Mouse (Mus musculus): ENCODE measurements around the gene Gnptab. TPM values are rescaled to one million over a fixed set of nuclear protein-coding genes. Genes with fewer than 3 reads are reported as not detected.
A peak's percentile ranks its signal among the peaks of the same experiment; 100 is the strongest.

The Gnptab gene
- polyA plus RNA-seq, 1 experiment from 2014 or later = 15.5 TPM

DNA sequence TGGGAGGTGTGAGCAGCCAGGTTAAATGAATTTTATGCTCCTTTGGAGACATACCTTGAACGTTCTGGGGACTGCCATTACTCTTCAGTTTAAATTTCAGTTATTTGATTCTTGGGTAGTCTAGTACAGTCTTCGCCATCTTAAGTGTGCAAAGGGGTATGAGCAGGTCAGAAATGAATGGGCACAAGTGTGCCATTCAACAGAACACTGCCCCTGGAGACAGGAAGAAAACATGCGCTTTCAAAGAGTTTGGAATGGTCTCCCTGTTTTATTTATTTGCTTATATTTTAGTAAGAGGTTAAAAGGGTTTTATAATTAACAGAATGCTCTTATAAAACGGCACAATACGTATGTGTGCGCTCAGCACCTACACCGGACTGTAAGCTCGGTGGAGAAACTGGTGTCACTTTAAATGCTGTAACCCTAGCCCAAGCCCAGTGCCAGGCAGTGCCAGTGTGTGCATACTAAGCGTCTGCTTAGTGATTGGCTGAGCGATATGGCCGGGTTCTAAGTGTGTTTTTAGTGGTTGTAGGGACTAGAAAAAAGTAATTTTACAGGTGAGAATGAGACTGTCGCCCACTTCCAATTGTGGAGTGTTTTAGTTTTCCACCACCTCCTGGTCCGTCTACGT is 1.6 kb downstream of the Gnptab start:
- Histone ChIP-seq H3K4me3 (peak overlapping the region; percentile 81), H3K9ac (peak overlapping the region; percentile 87), H3K36me3 (no peaks in the 10 kb centered on the region), H3K27me3 (no peaks in the 10 kb centered on the region), H3K4me1 (replicated peaks) (peaks cover 26% of the 10 kb centered on the region), H3K27ac (replicated peaks) (0 out of 2 replicates have a peak overlapping the region, but pooled peaks have one; percentile 82), H3K4me2 (peak overlapping the region; percentile 83), H3K9me3 (no peaks in the 10 kb centered on the region)
- 54% methylated on average over 14 of the region's 14 CpGs for WGBS
- no peak for ATAC-seq (ENCODE audit: low read depth)

DNA sequence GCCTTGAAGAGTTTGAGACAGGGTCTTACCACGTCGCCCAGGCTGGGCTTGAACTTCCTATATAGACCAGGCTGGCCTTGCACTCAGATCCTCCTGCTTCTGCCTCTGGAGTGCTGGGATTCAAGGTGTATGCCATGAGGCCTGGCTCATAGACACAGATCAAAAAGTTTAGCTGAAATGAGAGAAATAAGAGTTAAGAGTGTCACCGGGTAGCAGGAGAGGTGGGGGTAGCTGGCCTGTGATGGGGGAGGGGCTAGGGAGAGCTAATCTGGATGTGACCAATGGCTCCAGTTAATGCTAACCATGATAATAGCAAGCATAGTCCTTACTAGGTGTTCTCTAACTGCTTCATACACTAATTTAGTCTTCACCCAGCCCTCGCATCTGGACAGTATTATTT is 2.4 kb downstream of the Gnptab start:
- no peaks in the 10 kb centered on the region for H3K36me3 ChIP-seq
- ATAC-seq (ENCODE audit: low read depth) = no peak
- H3K4me2 ChIP-seq = peak overlapping the region; percentile 83; the same call in 1 of the 2 replicates
- H3K27ac ChIP-seq (replicated peaks) = no peak overlapping the region
- H3K27me3 ChIP-seq = no peaks in the 10 kb centered on the region
- H3K4me3 ChIP-seq = no peak overlapping the region
- no peaks in the 10 kb centered on the region for H3K9me3 ChIP-seq
- WGBS = 74% methylated on average over 4 of the region's 4 CpGs
- H3K4me1 ChIP-seq (replicated peaks) = peaks cover 26% of the 10 kb centered on the region
- H3K9ac ChIP-seq = no peak overlapping the region

DNA sequence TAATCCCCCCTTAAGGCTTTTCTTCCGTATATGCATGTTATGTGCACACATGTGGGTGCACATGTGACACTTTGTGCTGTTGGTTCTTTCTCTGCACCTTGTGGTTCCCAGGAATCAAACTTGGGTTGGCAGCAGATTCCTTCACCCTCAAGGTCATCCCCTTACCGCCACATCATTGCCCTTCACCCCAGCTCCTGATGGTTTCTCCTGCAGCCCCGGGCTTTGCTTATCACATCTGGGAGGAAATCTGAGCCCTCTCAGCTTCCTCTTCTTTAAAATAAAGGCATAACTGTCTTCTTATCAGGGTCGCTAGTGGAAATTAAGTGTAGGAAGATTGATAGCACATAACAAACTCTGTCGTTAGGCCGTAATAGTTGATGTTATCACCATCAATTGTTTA is 3.1 kb downstream of the Gnptab start:
- Histone ChIP-seq H3K9me3 (no peaks in the 10 kb centered on the region), H3K4me2 (no peak overlapping the region), H3K36me3 (no peaks in the 10 kb centered on the region), H3K27ac (replicated peaks) (no peak overlapping the region), H3K4me1 (replicated peaks) (peaks cover 26% of the 10 kb centered on the region), H3K27me3 (no peaks in the 10 kb centered on the region), H3K9ac (no peak overlapping the region), H3K4me3 (no peak overlapping the region)
- 79% methylated on average over 6 of the region's 6 CpGs for WGBS
- ATAC-seq (ENCODE audit: low read depth) = no peak

DNA sequence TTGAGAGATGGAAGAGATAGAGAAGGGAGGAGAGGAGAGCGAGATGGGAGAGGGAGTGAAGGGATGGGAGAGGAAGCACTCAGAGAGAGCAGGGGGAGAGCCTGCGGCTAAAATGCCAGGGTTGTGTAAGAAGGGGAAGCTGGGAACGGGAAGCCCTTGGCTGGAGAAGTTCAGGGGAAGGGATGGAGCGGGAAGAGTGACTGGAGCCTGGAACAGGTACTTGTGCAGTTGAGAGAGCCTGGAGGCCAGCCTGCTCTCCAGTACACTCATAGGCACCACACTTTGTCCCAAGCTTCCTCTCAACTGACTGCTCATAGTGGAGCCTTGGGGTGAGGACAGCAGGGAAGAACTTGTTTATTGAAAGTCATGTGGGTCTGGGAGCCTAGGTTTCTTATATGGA is 4.5 kb downstream of the Gnptab start:
- no peak for ATAC-seq (ENCODE audit: low read depth)
- no peak overlapping the region for H3K27ac ChIP-seq (replicated peaks)

DNA sequence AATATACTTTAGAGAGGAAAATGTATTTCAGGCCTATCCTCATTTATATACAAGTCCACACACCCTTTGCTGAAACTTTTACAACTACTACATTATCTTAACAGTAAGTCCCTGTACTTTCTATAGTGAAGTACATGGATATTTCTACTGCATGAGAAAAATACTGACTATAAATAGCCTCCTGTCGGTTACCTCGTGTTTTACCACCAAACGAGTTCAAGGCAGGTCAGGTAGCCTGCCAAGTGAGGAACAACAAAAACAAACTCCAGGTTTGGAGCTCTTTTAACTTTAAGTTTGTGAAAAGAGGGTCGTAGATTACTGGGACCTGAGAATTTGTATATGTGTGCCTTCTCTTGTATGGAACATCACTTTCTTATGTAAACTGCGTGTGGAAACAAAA is 5.1 kb downstream of the Gnptab start:
- no peak overlapping the region for H3K27ac ChIP-seq (replicated peaks)
- 71% methylated on average over 5 of the region's 5 CpGs for WGBS
- H3K36me3 ChIP-seq = no peaks in the 10 kb centered on the region
- H3K4me2 ChIP-seq = no peak overlapping the region
- H3K9me3 ChIP-seq = no peaks in the 10 kb centered on the region
- H3K27me3 ChIP-seq = no peaks in the 10 kb centered on the region
- ATAC-seq (ENCODE audit: low read depth) = no peak
- no peak overlapping the region for H3K9ac ChIP-seq
- peaks cover 24% of the 10 kb centered on the region for H3K4me1 ChIP-seq (replicated peaks)
- no peak overlapping the region for H3K4me3 ChIP-seq

More for the DNA sequence above, 4.5 kb downstream of the Gnptab start:
- 78% methylated on average over 4 of the region's 4 CpGs for WGBS
- no peak overlapping the region for H3K4me2 ChIP-seq
- no peaks in the 10 kb centered on the region for H3K36me3 ChIP-seq
- H3K9ac ChIP-seq = no peak overlapping the region
- H3K27me3 ChIP-seq = no peaks in the 10 kb centered on the region
- H3K4me3 ChIP-seq = no peak overlapping the region
- H3K9me3 ChIP-seq = no peaks in the 10 kb centered on the region
- peaks cover 26% of the 10 kb centered on the region for H3K4me1 ChIP-seq (replicated peaks)

DNA sequence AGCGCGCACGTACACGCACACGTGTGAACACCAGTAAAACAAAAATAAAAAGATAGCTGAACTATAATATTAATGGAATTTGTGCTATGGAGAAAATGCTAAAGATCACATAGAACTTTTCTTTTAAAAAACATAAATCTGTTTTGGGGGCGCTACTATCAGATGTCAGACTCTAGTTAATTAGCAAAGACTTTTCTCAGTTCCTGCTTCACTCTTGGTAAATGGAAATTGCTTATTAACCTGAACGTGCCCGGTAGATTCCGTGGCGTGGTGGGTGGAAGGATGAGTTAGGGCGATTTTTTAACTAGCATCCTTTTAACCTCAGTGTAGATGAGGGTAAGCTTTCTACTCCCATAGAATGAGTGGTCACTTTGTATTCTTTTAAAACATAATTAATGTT is 6.4 kb downstream of the Gnptab start:
- no peaks in the 10 kb centered on the region for H3K27me3 ChIP-seq
- WGBS = 92% methylated on average over 11 of the region's 11 CpGs
- ATAC-seq (ENCODE audit: low read depth) = no peak
- H3K4me2 ChIP-seq = no peak overlapping the region
- no peak overlapping the region for H3K9ac ChIP-seq
- no peaks in the 10 kb centered on the region for H3K9me3 ChIP-seq
- H3K4me3 ChIP-seq = no peak overlapping the region
- H3K27ac ChIP-seq (replicated peaks) = no peak overlapping the region
- H3K4me1 ChIP-seq (replicated peaks) = peaks cover 26% of the 10 kb centered on the region
- H3K36me3 ChIP-seq = no peaks in the 10 kb centered on the region

DNA sequence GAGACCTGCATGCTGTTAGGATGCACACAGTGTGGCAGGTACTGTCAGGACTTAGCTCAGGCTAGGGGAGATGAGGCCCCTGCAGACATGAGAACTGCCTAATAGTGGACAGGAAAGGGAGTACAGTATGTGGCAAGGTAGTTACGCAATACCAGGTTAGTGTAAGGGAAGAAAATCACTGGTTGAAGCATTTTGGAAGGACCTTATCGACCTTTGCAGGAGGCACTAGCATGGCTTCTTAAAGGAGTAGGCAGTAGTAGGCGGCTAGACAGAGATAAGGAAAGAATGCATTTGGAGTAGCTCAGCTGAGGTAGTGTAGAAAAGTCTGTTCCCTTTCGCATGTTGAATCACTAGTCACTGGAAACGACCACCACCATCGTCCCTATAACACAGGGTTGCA is 6.8 kb downstream of the Gnptab start:
- H3K9me3 ChIP-seq = no peaks in the 10 kb centered on the region
- H3K27me3 ChIP-seq = no peaks in the 10 kb centered on the region
- no peak overlapping the region for H3K9ac ChIP-seq
- 87% methylated on average over 6 of the region's 6 CpGs for WGBS
- no peak overlapping the region for H3K27ac ChIP-seq (replicated peaks)
- H3K4me2 ChIP-seq = no peak overlapping the region
- H3K4me3 ChIP-seq = no peak overlapping the region
- peaks cover 25% of the 10 kb centered on the region for H3K4me1 ChIP-seq (replicated peaks)
- ATAC-seq (ENCODE audit: low read depth) = no peak
- no peaks in the 10 kb centered on the region for H3K36me3 ChIP-seq

DNA sequence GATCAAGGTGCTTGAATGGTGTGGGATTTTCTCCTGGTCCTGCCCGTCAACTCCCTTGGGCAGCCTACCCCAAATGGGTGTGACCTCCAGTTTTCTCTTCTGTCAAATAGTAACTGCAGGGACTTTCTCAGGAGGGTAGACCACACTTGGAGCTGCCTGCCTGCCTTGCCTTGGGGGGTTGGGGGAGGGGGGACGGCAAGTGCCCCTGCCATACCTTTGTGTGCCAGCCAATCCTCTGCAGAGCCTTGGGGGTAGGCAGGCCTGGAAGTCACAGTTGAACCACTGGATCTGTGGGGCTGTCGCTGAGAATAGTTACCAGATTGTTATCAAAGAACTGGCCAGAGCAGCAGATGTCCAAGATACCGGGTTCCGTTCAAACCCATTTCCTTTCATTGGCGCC is 7.3 kb downstream of the Gnptab start:
- Histone ChIP-seq H3K36me3 (no peaks in the 10 kb centered on the region), H3K4me3 (no peak overlapping the region), H3K27ac (replicated peaks) (no peak overlapping the region), H3K9me3 (no peaks in the 10 kb centered on the region), H3K27me3 (no peaks in the 10 kb centered on the region), H3K9ac (no peak overlapping the region), H3K4me2 (no peak overlapping the region), H3K4me1 (replicated peaks) (peaks cover 20% of the 10 kb centered on the region)
- ATAC-seq (ENCODE audit: low read depth) = no peak
- 87% methylated on average over 6 of the region's 6 CpGs for WGBS

DNA sequence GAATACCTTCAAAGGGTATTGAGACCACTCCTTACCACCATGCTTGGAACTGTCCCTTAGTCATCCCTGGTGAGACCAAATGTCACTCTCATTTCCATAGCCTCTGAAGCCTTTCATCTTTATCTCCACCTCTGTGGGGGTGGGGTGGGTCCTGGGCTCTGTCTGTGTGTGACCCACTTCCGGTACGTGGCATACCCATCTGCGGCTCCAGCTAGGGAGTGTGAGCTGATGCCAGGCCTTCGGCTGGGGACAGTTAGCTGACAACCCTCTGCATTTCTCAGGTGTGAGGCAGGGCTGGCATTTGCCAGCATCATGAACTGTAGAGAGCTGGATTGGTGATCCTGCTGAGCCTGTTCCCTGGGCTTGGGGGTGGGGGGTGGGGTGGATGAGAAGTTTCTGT is 10.6 kb downstream of the Gnptab start:
- H3K36me3 ChIP-seq = no peaks in the 10 kb centered on the region
- no peaks in the 10 kb centered on the region for H3K27me3 ChIP-seq
- no peak for ATAC-seq (ENCODE audit: low read depth)
- peaks cover 14% of the 10 kb centered on the region for H3K4me1 ChIP-seq (replicated peaks)
- H3K9ac ChIP-seq = no peak overlapping the region
- no peak overlapping the region for H3K27ac ChIP-seq (replicated peaks)
- H3K9me3 ChIP-seq = no peaks in the 10 kb centered on the region
- 63% methylated on average over 4 of the region's 4 CpGs for WGBS
- no peak overlapping the region for H3K4me2 ChIP-seq
- no peak overlapping the region for H3K4me3 ChIP-seq

DNA sequence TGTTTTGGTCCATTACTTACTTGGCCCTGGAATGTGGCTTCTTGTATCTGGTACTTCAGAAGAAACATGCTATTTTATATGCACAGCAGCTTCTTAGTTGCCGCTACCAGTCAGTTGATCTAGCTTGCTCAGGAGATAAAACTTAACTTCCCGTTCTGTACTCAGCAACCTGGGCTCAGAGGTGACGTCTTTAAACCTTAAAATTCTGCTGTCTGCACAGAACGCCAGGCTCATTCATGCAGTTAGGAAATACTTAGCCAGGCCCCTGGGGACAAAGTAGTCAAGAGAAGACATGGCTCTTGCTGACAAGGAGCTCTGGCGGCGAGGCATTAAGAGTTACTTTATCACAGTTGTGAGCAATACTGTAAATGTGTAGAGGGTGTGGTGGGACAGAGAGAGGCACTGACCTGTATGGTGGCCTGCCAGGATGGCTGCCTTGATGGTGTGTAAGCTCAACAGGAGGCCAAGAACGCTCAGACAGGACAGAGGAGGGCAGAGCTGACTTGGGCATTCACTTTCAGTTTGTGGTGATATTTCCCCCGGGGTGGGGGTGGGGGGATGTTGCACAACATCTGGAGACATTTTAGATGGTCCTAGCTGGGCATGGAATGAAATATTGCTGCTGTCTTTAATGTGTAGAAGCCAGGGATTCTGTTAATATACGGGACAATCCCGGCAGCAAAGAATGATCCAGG is 11.3 kb downstream of the Gnptab start:
- Histone ChIP-seq H3K9me3 (no peaks in the 10 kb centered on the region), H3K4me2 (no peak overlapping the region), H3K36me3 (no peaks in the 10 kb centered on the region), H3K27me3 (no peaks in the 10 kb centered on the region), H3K9ac (no peak overlapping the region), H3K27ac (replicated peaks) (no peak overlapping the region), H3K4me1 (replicated peaks) (peaks cover 14% of the 10 kb centered on the region), H3K4me3 (no peak overlapping the region)
- whole genome bisulfite sequencing = 61% methylated on average over 10 of the region's 10 CpGs
- peak; percentile 32; the same call in 1 of the 2 replicates for ATAC-seq (ENCODE audit: low read depth)

DNA sequence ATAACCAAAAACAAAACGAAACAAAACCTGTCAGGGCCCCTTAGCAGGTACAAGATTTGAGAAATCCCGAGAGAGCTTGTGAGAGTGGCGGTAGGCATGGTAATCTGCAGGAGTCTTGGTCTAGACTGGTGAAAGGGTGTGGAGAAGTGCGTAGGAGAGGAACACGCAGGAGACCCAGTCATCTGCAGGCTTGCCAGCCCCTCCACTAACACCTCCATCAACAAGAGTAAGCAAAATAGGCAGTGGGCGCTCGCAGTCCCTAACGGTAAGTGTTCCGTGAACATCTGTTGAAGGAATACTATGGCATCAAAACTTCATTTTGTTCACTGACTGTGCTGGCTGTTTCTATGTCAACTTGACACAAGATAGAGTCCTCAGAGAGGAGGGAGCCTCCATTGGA is 12.6 kb downstream of the Gnptab start:
- Histone ChIP-seq H3K9ac (no peak overlapping the region), H3K27me3 (no peaks in the 10 kb centered on the region), H3K9me3 (no peaks in the 10 kb centered on the region), H3K4me2 (no peak overlapping the region), H3K27ac (replicated peaks) (no peak overlapping the region), H3K4me1 (replicated peaks) (peaks cover 14% of the 10 kb centered on the region), H3K36me3 (no peaks in the 10 kb centered on the region), H3K4me3 (no peak overlapping the region)
- WGBS = 94% methylated on average over 9 of the region's 9 CpGs
- ATAC-seq (ENCODE audit: low read depth) = no peak

DNA sequence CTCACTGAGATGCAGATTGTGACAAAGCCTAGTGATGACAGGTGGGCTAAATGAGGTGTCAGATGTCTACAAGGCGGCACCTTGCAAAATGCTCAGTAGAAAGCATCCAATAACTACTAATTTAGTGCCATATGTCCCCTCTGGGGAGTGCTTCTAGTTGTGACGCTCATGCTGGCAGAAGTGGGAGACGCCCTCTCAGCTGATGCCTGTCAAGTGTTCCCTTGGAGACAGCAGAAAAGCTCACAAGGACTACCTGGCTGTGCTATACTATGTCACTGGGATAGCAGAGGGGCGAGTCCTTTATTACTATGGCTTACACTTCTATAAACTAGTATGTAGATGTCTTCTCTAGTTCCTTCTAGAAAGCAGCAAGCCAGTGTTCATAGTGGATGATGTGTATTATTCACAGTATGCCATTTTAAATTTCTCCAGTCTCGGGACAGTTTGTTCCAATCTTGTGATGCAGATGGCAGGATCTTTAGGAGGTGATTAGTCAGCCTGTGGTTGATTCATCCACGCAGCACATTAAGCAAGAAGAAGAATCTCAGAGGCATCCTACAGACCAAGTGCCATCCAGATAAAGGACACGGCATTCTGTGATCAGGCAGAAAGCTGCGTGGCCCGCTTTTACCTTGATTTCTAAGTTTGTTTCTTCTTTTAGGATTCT is 13.4 kb downstream of the Gnptab start:
- no peak for ATAC-seq (ENCODE audit: low read depth)
- H3K4me3 ChIP-seq = no peak overlapping the region
- H3K9ac ChIP-seq = no peak overlapping the region
- H3K9me3 ChIP-seq = no peaks in the 10 kb centered on the region
- H3K4me2 ChIP-seq = no peak overlapping the region
- H3K27ac ChIP-seq (replicated peaks) = no peak overlapping the region
- H3K27me3 ChIP-seq = no peaks in the 10 kb centered on the region
- 78% methylated on average over 9 of the region's 9 CpGs for WGBS
- peaks cover 14% of the 10 kb centered on the region for H3K4me1 ChIP-seq (replicated peaks)
- H3K36me3 ChIP-seq = no peaks in the 10 kb centered on the region

Data from neural tube, embryonic 13.5 days (tissue).